Mouse (Mus musculus): Measurements from ENCODE around the gene Slc35g3. TPM values are rescaled to one million over a fixed set of nuclear protein-coding genes. Genes with fewer than 3 reads are reported as not detected.

The Slc35g3 gene
- not detected for total RNA-seq (2018; cell fraction: chromatin; rRNA removed)
- total RNA-seq (2018; cell fraction: cytosol; rRNA removed), result not detected
- total RNA-seq (2018; cell fraction: nucleus; rRNA removed), result not detected
- not detected in 3 replicates for polyA plus RNA-seq (2018)

- Histone ChIP-seq H3K79me2 (ENCODE audit: inconsistent target) (peaks cover 15% of the 10 kb centered on the region), H3K36me3 (ENCODE audit: inconsistent target) (no peaks in the 10 kb centered on the region), H3K4me3 (ENCODE audit: inconsistent target) (no peak within 1 kb of the TSS), H3K27ac (no peak within 1 kb of the TSS)
- WGBS (ENCODE audit: missing documents), result 67% methylated on average over 1 of the region's 1 CpGs
These were observed at the start of gene Slc35g3 for GRCm38 (mm10) chr11:69761868-69762267. Gene Slc35g3, minus strand, starts transcription at chr11:69761968.

DNA sequence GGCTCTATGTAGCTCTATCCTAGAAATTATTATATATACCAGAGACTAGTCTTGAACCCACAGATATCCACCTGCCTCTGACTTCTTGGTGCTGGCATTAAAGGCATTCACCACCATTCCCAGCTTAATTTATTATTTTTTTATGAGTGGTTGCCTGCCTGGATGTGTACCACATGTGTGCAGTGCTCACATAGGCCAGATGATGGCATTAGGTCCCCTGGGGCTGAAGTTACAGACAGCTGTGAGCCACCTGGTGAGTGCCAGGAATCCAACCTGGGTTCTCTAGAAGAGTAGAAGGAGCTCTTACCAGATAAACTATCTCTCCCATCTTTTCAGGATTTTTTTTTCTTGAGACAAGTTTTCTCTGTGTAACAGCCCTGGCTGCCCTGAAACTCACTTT lies 48.5 kb upstream of the Slc35g3 start:
- Histone ChIP-seq H3K79me2 (ENCODE audit: inconsistent target) (no peaks in the 10 kb centered on the region), H3K36me3 (ENCODE audit: inconsistent target) (no peaks in the 10 kb centered on the region), H3K27ac (no peak overlapping the region), H3K4me3 (ENCODE audit: inconsistent target) (no peak overlapping the region)

DNA sequence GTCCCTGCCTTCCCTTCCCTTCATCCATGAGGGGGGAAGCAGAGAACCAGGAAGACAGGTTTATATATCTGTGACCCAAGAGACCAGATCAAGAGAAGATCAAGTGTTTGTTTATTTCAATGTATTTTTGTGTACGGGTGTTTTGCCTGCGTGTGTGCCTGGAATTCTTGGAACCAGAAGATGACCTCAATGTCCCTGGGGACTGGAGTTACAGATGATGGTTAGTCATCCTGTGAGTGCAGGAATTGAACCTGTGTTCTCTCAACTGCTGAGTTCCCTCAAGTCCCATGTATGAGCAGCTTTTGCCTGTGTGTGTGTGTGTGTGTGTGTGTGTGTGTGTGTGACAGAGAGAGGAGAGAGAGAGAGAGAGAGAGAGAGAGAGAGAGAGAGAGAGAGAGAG lies 45.9 kb upstream of the Slc35g3 start:
- WGBS (ENCODE audit: missing documents), result 91% methylated on average over 2 of the region's 2 CpGs
- Histone ChIP-seq H3K27ac (no peak overlapping the region), H3K4me3 (ENCODE audit: inconsistent target) (no peak overlapping the region), H3K79me2 (ENCODE audit: inconsistent target) (no peaks in the 10 kb centered on the region), H3K36me3 (ENCODE audit: inconsistent target) (no peaks in the 10 kb centered on the region)

DNA sequence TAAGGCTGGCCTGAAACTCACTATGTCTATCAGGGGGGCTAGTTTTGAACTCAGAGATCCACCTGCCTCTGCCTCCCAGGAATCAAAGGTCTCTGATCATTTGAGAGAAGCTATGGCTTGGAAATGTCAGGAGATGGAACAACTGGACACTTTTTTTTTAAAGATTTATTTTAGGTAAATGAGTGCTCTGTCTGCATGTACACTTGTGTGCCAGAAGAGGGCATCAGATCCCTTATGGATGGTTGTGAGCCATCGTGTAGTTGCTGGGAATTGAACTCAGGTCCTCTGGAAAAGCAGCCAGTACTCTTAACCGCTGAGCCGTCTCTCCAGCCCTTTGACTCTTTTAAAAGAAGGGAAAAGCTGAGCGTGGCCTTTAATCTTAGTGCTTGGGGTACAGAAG lies 44.6 kb upstream of the Slc35g3 start:
- WGBS (ENCODE audit: missing documents), result 92% methylated on average over 4 of the region's 4 CpGs
- Histone ChIP-seq H3K4me3 (ENCODE audit: inconsistent target) (no peak overlapping the region), H3K27ac (no peak overlapping the region), H3K79me2 (ENCODE audit: inconsistent target) (no peaks in the 10 kb centered on the region), H3K36me3 (ENCODE audit: inconsistent target) (no peaks in the 10 kb centered on the region)

GRCm38 (mm10) chr11:69804972-69805909 lies 43.5 kb upstream of the Slc35g3 start, which contains the start of gene Tmem102:
Gene Tmem102, minus strand, starts transcription at chr11:69805624.
- Histone ChIP-seq H3K79me2 (ENCODE audit: inconsistent target) (no peaks in the 10 kb centered on the region), H3K36me3 (ENCODE audit: inconsistent target) (no peaks in the 10 kb centered on the region), H3K4me3 (ENCODE audit: inconsistent target) (no peak within 1 kb of the TSS), H3K27ac (no peak within 1 kb of the TSS)
- 64% methylated on average over 29 of the region's 29 CpGs for WGBS (ENCODE audit: missing documents)

DNA sequence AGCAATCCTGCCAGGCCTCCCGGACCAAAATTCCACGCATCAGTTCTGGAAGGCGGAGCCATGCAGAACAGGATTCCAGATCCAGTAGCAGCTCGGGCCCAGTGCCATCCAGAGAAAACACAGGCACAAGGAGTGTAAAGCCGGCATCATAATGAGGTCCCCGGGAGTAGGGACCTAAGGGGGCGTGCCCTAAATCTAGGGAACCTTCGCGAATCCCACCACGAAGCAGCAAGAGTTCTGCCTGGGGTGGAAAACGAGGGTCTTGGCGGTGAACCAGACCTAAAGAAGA lies 42.8 kb upstream of the Slc35g3 start:
- H3K36me3 ChIP-seq (ENCODE audit: inconsistent target), result no peaks in the 10 kb centered on the region
- H3K4me3 ChIP-seq (ENCODE audit: inconsistent target), result no peak overlapping the region
- no peak overlapping the region for H3K27ac ChIP-seq
- no peaks in the 10 kb centered on the region for H3K79me2 ChIP-seq (ENCODE audit: inconsistent target)
- WGBS (ENCODE audit: missing documents), result 61% methylated on average over 12 of the region's 12 CpGs

GRCm38 (mm10) chr11:69803786-69804651 lies 42.3 kb upstream of the Slc35g3 start:
- 6% methylated on average over 59 of the region's 60 CpGs for WGBS (ENCODE audit: missing documents)
- Histone ChIP-seq H3K79me2 (ENCODE audit: inconsistent target) (no peaks in the 10 kb centered on the region), H3K36me3 (ENCODE audit: inconsistent target) (no peaks in the 10 kb centered on the region), H3K27ac (no peak overlapping the region), H3K4me3 (ENCODE audit: inconsistent target) (peak overlapping the region; percentile 17; the same call in 1 of the 2 replicates)

- Histone ChIP-seq H3K4me3 (ENCODE audit: inconsistent target) (peak overlapping the region; percentile 17; the same call in 1 of the 2 replicates), H3K79me2 (ENCODE audit: inconsistent target) (no peaks in the 10 kb centered on the region), H3K27ac (no peak overlapping the region), H3K36me3 (ENCODE audit: inconsistent target) (no peaks in the 10 kb centered on the region)
- WGBS (ENCODE audit: missing documents), result 4% methylated on average over 12 of the region's 12 CpGs
These were observed 41.6 kb upstream of the Slc35g3 start for GRCm38 (mm10) chr11:69803328-69803727.

DNA sequence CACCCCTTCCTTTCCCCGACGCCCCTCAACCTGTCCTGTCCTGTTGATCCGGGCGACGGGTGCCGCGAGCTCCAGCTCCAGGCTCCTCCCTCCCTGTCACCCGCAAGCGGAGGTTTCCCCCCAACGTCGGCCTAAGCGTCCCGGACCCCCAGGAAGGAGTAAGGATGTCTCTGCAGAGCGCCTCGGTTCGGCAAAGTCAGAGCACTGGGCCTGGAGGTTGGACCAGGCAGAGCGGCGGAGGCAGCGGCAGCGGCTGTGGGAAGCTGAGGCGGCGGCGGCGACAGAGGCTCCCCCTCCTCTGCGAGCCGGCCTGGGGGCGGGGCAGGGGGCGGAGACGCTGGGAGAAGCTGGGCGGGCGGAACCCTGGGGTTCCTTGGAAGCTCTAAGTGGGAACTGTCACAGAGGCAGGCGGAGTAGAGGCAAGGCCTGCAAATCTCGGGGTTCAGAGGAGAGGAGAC lies 40.9 kb upstream of the Slc35g3 start:
- no peaks in the 10 kb centered on the region for H3K36me3 ChIP-seq (ENCODE audit: inconsistent target)
- WGBS (ENCODE audit: missing documents), result 3% methylated on average over 33 of the region's 33 CpGs
- no peaks in the 10 kb centered on the region for H3K79me2 ChIP-seq (ENCODE audit: inconsistent target)
- no peak overlapping the region for H3K27ac ChIP-seq
- peak overlapping the region; percentile 17; the same call in 1 of the 2 replicates for H3K4me3 ChIP-seq (ENCODE audit: inconsistent target)

DNA sequence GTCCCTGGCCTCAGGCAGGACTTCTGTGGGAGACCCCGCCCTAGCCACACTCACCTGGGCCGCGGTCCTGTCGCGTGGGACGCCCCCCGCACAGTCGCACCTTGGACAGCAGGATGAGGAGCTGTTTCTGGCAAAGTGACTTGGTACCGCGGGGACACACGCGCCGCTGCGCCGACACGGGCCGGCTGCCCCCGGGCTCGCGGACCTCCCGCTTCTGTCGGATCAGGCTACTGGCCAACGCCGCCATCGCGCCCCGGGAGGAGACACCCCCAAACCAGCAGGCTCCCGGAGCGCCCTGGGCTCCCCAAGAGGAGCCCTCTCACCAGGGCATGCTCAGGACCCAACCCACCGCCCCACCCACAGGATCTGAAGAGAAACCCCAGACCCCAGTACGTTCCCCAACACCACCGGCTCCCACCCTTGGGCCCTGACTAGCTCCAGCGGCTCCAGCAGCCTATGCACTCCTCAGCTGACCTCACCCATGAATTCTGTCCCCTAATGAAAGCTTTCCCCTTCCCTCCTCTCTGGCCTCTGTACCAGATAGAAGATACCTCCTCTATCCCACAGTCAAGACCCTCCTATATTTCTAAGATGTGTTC lies 39.7 kb upstream of the Slc35g3 start, which contains the start of gene Fgf11:
Gene Fgf11, minus strand, starts transcription at position 479 of the 599 bp plus-strand sequence.
- Histone ChIP-seq H3K36me3 (ENCODE audit: inconsistent target) (no peaks in the 10 kb centered on the region), H3K79me2 (ENCODE audit: inconsistent target) (no peaks in the 10 kb centered on the region), H3K4me3 (ENCODE audit: inconsistent target) (peak within 1 kb of the TSS; percentile 10; the same call in 1 of the 2 replicates), H3K27ac (no peak within 1 kb of the TSS)
- 11% methylated on average over 11 of the region's 33 CpGs for WGBS (ENCODE audit: missing documents)

GRCm38 (mm10) chr11:69800392-69801197 lies 38.8 kb upstream of the Slc35g3 start:
- WGBS (ENCODE audit: missing documents), result 3% methylated on average over 36 of the region's 36 CpGs
- peak overlapping the region; percentile 10; the same call in 1 of the 2 replicates for H3K4me3 ChIP-seq (ENCODE audit: inconsistent target)
- no peak overlapping the region for H3K27ac ChIP-seq
- no peaks in the 10 kb centered on the region for H3K79me2 ChIP-seq (ENCODE audit: inconsistent target)
- H3K36me3 ChIP-seq (ENCODE audit: inconsistent target), result no peaks in the 10 kb centered on the region

DNA sequence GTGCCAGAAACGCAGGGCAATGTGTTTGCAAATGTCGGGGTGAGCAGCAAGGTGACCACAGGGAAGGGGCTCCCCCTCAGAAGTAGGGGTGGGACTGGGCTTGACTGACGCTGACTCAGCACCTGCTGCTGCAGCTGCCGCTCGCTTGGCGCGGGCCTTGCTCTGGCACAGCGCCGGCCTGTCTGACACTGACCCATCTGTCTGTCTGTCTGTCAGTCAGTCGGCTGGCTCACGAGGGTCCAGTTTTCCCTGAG lies 38.3 kb upstream of the Slc35g3 start:
- no peaks in the 10 kb centered on the region for H3K79me2 ChIP-seq (ENCODE audit: inconsistent target)
- no peaks in the 10 kb centered on the region for H3K36me3 ChIP-seq (ENCODE audit: inconsistent target)
- no peak overlapping the region for H3K27ac ChIP-seq
- WGBS (ENCODE audit: missing documents), result 6% methylated on average over 11 of the region's 11 CpGs
- H3K4me3 ChIP-seq (ENCODE audit: inconsistent target), result no peak overlapping the region; the same call in 1 of the 2 replicates

GRCm38 (mm10) chr11:69799394-69800137 lies 37.8 kb upstream of the Slc35g3 start:
- Histone ChIP-seq H3K36me3 (ENCODE audit: inconsistent target) (no peaks in the 10 kb centered on the region), H3K27ac (no peak overlapping the region), H3K4me3 (ENCODE audit: inconsistent target) (no peak overlapping the region), H3K79me2 (ENCODE audit: inconsistent target) (no peaks in the 10 kb centered on the region)
- 47% methylated on average over 10 of the region's 12 CpGs for WGBS (ENCODE audit: missing documents)
